Mouse (Mus musculus): ENCODE data around the gene Pxk.
"Not testable (repeated sequence)": the region's sequence is repeated elsewhere in the genome, so short reads cannot be mapped to it uniquely, and the experiment has no call there.

Pxk gene

GRCm38 (mm10) chr14:8112036-8112435, 14.0 kb downstream of the Pxk start:
- H3K4me3 ChIP-seq (replicated peaks; ENCODE audit: low read length) = no peak overlapping the region
- no peak for TF ChIP-seq CTCF (conservative IDR thresholded peaks at IDR 0.05; ENCODE audit: low read length)
- TF ChIP-seq POU5F1 (IDR thresholded peaks at IDR 0.05; ENCODE audit: borderline replicate concordance, low read length) = no peak
- no peaks in the 10 kb centered on the region for H3K36me3 ChIP-seq (ENCODE audit: insufficient read depth, low read length)
- no peaks in the 10 kb centered on the region for H3K27me3 ChIP-seq (ENCODE audit: insufficient read depth, low read length)
- H3K4me1 ChIP-seq (replicated peaks; ENCODE audit: low read depth, low read length) = peaks cover 16% of the 10 kb centered on the region
- no peaks in the 10 kb centered on the region for H3K9me3 ChIP-seq (ENCODE audit: low read length)

GRCm38 (mm10) chr14:8113616-8114015, 15.6 kb downstream of the Pxk start:
- Histone ChIP-seq H3K4me3 (replicated peaks; ENCODE audit: low read length) (no peak overlapping the region), H3K9me3 (ENCODE audit: low read length) (no peaks in the 10 kb centered on the region), H3K36me3 (ENCODE audit: insufficient read depth, low read length) (no peaks in the 10 kb centered on the region), H3K27me3 (ENCODE audit: insufficient read depth, low read length) (no peaks in the 10 kb centered on the region), H3K4me1 (replicated peaks; ENCODE audit: low read depth, low read length) (peaks cover 12% of the 10 kb centered on the region)
- TF ChIP-seq CTCF (conservative IDR thresholded peaks at IDR 0.05; ENCODE audit: low read length) (no peak), NANOG (IDR thresholded peaks at IDR 0.05; ENCODE audit: borderline replicate concordance, low read length) (no peak), POU5F1 (IDR thresholded peaks at IDR 0.05; ENCODE audit: borderline replicate concordance, low read length) (no peak)

- no peaks in the 10 kb centered on the region for H3K27me3 ChIP-seq (ENCODE audit: insufficient read depth, low read length)
- no peak overlapping the region for H3K4me3 ChIP-seq (replicated peaks; ENCODE audit: low read length)
- H3K9me3 ChIP-seq (ENCODE audit: low read length) = no peaks in the 10 kb centered on the region
- no peaks in the 10 kb centered on the region for H3K36me3 ChIP-seq (ENCODE audit: insufficient read depth, low read length)
- TF ChIP-seq NANOG (IDR thresholded peaks at IDR 0.05; ENCODE audit: borderline replicate concordance, low read length) = no peak
- H3K4me1 ChIP-seq (replicated peaks; ENCODE audit: low read depth, low read length) = peaks cover 12% of the 10 kb centered on the region
Observed at GRCm38 (mm10) chr14:8114306-8114705, 16.3 kb downstream of the Pxk start.

DNA sequence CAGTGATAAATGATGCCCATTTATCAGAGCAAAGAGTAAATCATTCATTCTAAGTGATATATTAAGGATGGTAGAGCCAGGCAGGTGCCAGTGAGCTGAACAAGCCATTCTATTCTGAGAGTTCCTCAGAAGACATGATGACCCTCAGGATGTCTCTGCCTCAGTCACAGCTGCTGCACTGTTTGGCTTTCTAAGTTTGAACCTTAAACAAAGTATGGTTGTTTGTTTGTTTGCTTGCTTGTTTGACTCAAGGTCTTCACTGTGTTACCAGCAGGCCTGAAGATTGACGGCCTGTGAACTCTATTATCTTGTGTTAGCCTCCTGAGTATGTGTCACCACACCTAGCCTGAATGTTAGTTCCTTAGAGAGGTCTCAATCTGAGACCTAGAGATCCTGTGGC, 16.7 kb downstream of the Pxk start:
- H3K4me1 ChIP-seq (replicated peaks; ENCODE audit: low read depth, low read length) = peaks cover 12% of the 10 kb centered on the region
- H3K9me3 ChIP-seq (ENCODE audit: low read length) = no peaks in the 10 kb centered on the region
- no peak for TF ChIP-seq POU5F1 (IDR thresholded peaks at IDR 0.05; ENCODE audit: borderline replicate concordance, low read length)
- no peak for TF ChIP-seq NANOG (IDR thresholded peaks at IDR 0.05; ENCODE audit: borderline replicate concordance, low read length)
- TF ChIP-seq CTCF (conservative IDR thresholded peaks at IDR 0.05; ENCODE audit: low read length) = no peak
- no peaks in the 10 kb centered on the region for H3K36me3 ChIP-seq (ENCODE audit: insufficient read depth, low read length)
- no peaks in the 10 kb centered on the region for H3K27me3 ChIP-seq (ENCODE audit: insufficient read depth, low read length)
- H3K4me3 ChIP-seq (replicated peaks; ENCODE audit: low read length) = no peak overlapping the region

- H3K4me1 ChIP-seq (replicated peaks; ENCODE audit: low read depth, low read length) = peaks cover 12% of the 10 kb centered on the region
- H3K4me3 ChIP-seq (replicated peaks; ENCODE audit: low read length) = no peak overlapping the region
- TF ChIP-seq POU5F1 (IDR thresholded peaks at IDR 0.05; ENCODE audit: borderline replicate concordance, low read length) (no peak), NANOG (IDR thresholded peaks at IDR 0.05; ENCODE audit: borderline replicate concordance, low read length) (no peak), CTCF (conservative IDR thresholded peaks at IDR 0.05; ENCODE audit: low read length) (no peak)
- H3K9me3 ChIP-seq (ENCODE audit: low read length) = no peaks in the 10 kb centered on the region
- H3K27me3 ChIP-seq (ENCODE audit: insufficient read depth, low read length) = no peaks in the 10 kb centered on the region
- no peaks in the 10 kb centered on the region for H3K36me3 ChIP-seq (ENCODE audit: insufficient read depth, low read length)
Observed at GRCm38 (mm10) chr14:8115772-8116171, 17.8 kb downstream of the Pxk start.

DNA sequence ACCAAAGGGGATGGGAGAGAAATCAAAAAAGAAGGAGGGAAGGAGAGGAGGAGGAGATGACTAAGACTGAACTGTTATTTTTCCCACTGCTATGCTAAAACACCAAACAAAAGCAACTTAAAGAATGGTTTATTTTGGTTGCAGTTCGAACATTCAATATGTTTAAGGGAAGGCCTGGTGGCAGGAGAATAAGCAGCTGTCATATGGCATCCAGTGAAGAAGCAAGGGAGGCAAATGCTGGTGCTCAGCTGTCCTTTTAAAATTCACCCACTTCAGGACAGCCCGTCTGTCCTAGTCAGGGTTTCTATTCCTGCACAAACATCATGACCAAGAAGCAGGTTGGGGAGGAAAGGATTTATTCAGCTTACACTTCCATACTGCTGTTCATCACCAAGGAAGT, 19.4 kb downstream of the Pxk start:
- TF ChIP-seq NANOG (IDR thresholded peaks at IDR 0.05; ENCODE audit: borderline replicate concordance, low read length) (no peak), POU5F1 (IDR thresholded peaks at IDR 0.05; ENCODE audit: borderline replicate concordance, low read length) (no peak), CTCF (conservative IDR thresholded peaks at IDR 0.05; ENCODE audit: low read length) (no peak)
- Histone ChIP-seq H3K36me3 (ENCODE audit: insufficient read depth, low read length) (no peaks in the 10 kb centered on the region), H3K4me1 (replicated peaks; ENCODE audit: low read depth, low read length) (peaks cover 8% of the 10 kb centered on the region), H3K9me3 (ENCODE audit: low read length) (no peaks in the 10 kb centered on the region), H3K4me3 (replicated peaks; ENCODE audit: low read length) (no peak overlapping the region), H3K27me3 (ENCODE audit: insufficient read depth, low read length) (no peaks in the 10 kb centered on the region)

- no peak for TF ChIP-seq POU5F1 (IDR thresholded peaks at IDR 0.05; ENCODE audit: borderline replicate concordance, low read length)
- TF ChIP-seq CTCF (conservative IDR thresholded peaks at IDR 0.05; ENCODE audit: low read length) = no peak
- TF ChIP-seq NANOG (IDR thresholded peaks at IDR 0.05; ENCODE audit: borderline replicate concordance, low read length) = no peak
- no peaks in the 10 kb centered on the region for H3K27me3 ChIP-seq (ENCODE audit: insufficient read depth, low read length)
- no peak overlapping the region for H3K4me3 ChIP-seq (replicated peaks; ENCODE audit: low read length)
- no peaks in the 10 kb centered on the region for H3K9me3 ChIP-seq (ENCODE audit: low read length)
- H3K36me3 ChIP-seq (ENCODE audit: insufficient read depth, low read length) = no peaks in the 10 kb centered on the region
- H3K4me1 ChIP-seq (replicated peaks; ENCODE audit: low read depth, low read length) = peaks cover 24% of the 10 kb centered on the region
Observed at GRCm38 (mm10) chr14:8119454-8119853, 21.4 kb downstream of the Pxk start.

GRCm38 (mm10) chr14:8119904-8120303, 21.9 kb downstream of the Pxk start:
- H3K4me3 ChIP-seq (replicated peaks; ENCODE audit: low read length) = no peak overlapping the region
- H3K9me3 ChIP-seq (ENCODE audit: low read length) = no peaks in the 10 kb centered on the region
- H3K27me3 ChIP-seq (ENCODE audit: insufficient read depth, low read length) = no peaks in the 10 kb centered on the region
- peaks cover 26% of the 10 kb centered on the region for H3K4me1 ChIP-seq (replicated peaks; ENCODE audit: low read depth, low read length)
- TF ChIP-seq POU5F1 (IDR thresholded peaks at IDR 0.05; ENCODE audit: borderline replicate concordance, low read length) = no peak
- no peak for TF ChIP-seq NANOG (IDR thresholded peaks at IDR 0.05; ENCODE audit: borderline replicate concordance, low read length)
- TF ChIP-seq CTCF (conservative IDR thresholded peaks at IDR 0.05; ENCODE audit: low read length) = no peak
- H3K36me3 ChIP-seq (ENCODE audit: insufficient read depth, low read length) = no peaks in the 10 kb centered on the region

- Histone ChIP-seq H3K27me3 (ENCODE audit: insufficient read depth, low read length) (no peaks in the 10 kb centered on the region), H3K36me3 (ENCODE audit: insufficient read depth, low read length) (no peaks in the 10 kb centered on the region), H3K4me3 (replicated peaks; ENCODE audit: low read length) (0 out of 2 replicates have a peak overlapping the region, but pooled peaks have one; percentile 43), H3K9me3 (ENCODE audit: low read length) (no peaks in the 10 kb centered on the region), H3K4me1 (replicated peaks; ENCODE audit: low read depth, low read length) (peaks cover 40% of the 10 kb centered on the region)
- TF ChIP-seq CTCF (conservative IDR thresholded peaks at IDR 0.05; ENCODE audit: low read length) (no peak), NANOG (IDR thresholded peaks at IDR 0.05; ENCODE audit: borderline replicate concordance, low read length) (no peak), POU5F1 (IDR thresholded peaks at IDR 0.05; ENCODE audit: borderline replicate concordance, low read length) (no peak)
Observed at GRCm38 (mm10) chr14:8123141-8123540, 25.1 kb downstream of the Pxk start.

DNA sequence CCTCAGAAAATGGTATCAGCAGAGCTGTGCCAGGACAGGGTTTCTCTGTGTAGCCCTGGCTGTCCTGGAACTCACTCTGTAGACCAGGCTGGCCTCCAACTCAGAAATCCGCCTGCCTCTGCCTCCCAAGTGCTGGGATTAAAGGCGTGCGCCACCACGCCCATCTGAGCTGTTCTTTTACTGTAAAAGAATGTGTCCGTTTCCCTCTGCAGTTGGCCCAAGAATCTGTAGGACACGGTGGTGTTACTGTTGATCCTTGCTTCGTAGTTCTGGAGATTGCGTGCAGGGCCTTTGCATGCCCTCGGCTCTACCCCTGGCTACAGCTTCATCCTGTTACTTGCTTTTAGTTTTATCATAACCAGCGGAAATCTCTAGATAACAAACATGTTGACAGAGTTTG, 25.6 kb downstream of the Pxk start:
- Histone ChIP-seq H3K4me1 (replicated peaks; ENCODE audit: low read depth, low read length) (peaks cover 40% of the 10 kb centered on the region), H3K4me3 (replicated peaks; ENCODE audit: low read length) (peak overlapping the region; percentile 43; the same call in 1 of the 2 replicates)
- not testable (repeated sequence) for H3K9me3 ChIP-seq (ENCODE audit: low read length); H3K27me3 ChIP-seq (ENCODE audit: insufficient read depth, low read length); H3K36me3 ChIP-seq (ENCODE audit: insufficient read depth, low read length)

All from E14TG2a.4 (cell line).